Mouse (Mus musculus) heart, adult 2 months (tissue): ENCODE results near the gene Tor1a.

Source experiments
- CTCF ChIP-seq: fragments of 200-600 bp; IDR thresholded peaks from 2 replicates; pipeline ENCODE4 v1.8.1; 2022; ENCODE audit warnings: antibody characterized with exemption, mild to moderate bottlenecking, moderate library complexity
- EP300 ChIP-seq: fragments of 200-500 bp; IDR thresholded peaks from 2 replicates; pipeline ENCODE4 v1.6.1; 2011; ENCODE audit warnings: low read depth, low read length, control low read depth; ENCODE audit not compliant: insufficient read depth
- POLR2A ChIP-seq: fragments of 200-500 bp; IDR thresholded peaks from 2 replicates; pipeline ENCODE4 v1.6.1; 2011; ENCODE audit warnings: mild to moderate bottlenecking, low read depth, low read length, control low read depth; ENCODE audit not compliant: insufficient read depth

GRCm38 (mm10) chr2:30933032-30933431 is 34.7 kb downstream of the Tor1a start:
- TF ChIP-seq POLR2A (no peak), EP300 (no peak), CTCF (no peak)
